Mouse (Mus musculus) ES-Bruce4 (cell line): ENCODE results near the gene Epha6. TPM values are rescaled to one million over a fixed set of nuclear protein-coding genes. Genes with fewer than 3 reads are reported as not detected.

Source experiments
- H3K27ac ChIP-seq: 2 replicates; pipeline ENCODE4 v1.5.1; 2012; ENCODE audit warnings: low read length, inconsistent platforms; ENCODE audit not compliant: insufficient read depth
- H3K27me3 ChIP-seq: 2 replicates; pipeline ENCODE4 v1.6.1; 2012; ENCODE audit warnings: mild to moderate bottlenecking, low read length, inconsistent platforms; ENCODE audit not compliant: control insufficient read depth, poor library complexity, insufficient read depth, severe bottlenecking
- H3K36me3 ChIP-seq: 2 replicates; pipeline ENCODE4 v1.6.1; 2012; ENCODE audit warnings: inconsistent platforms, mild to moderate bottlenecking, low read length, moderate library complexity; ENCODE audit not compliant: control insufficient read depth, poor library complexity, insufficient read depth, severe bottlenecking
- H3K4me1 ChIP-seq: one replicate; pipeline ENCODE4 v1.8.1; 2011; ENCODE audit warnings: low read length; ENCODE audit not compliant: control insufficient read depth, insufficient read depth
- H3K4me3 ChIP-seq: 2 replicates; pipeline ENCODE4 v1.5.1; 2011; ENCODE audit warnings: low read depth, mild to moderate bottlenecking, low read length
- H3K9ac ChIP-seq: 2 replicates; pipeline ENCODE4 v1.6.1; 2012; ENCODE audit warnings: low read depth, mild to moderate bottlenecking, inconsistent platforms; ENCODE audit not compliant: poor library complexity, severe bottlenecking
- H3K9me3 ChIP-seq: replicated peaks from 2 replicates; pipeline ENCODE4 v1.6.1; 2012; ENCODE audit warnings: mild to moderate bottlenecking, low read length, inconsistent platforms; ENCODE audit not compliant: control insufficient read depth, poor library complexity, insufficient read depth, severe bottlenecking
- CTCF ChIP-seq: IDR thresholded peaks from one replicate; pipeline ENCODE4 v1.8.1; 2011; ENCODE audit warnings: low read depth, low read length
- EP300 ChIP-seq: IDR thresholded peaks from 2 replicates; pipeline ENCODE4 v1.6.1; 2011; ENCODE audit warnings: low read depth, low read length; ENCODE audit not compliant: insufficient read depth
- POLR2A ChIP-seq: IDR thresholded peaks from one replicate; pipeline ENCODE4 v1.8.1; 2011; ENCODE audit warnings: low read length; ENCODE audit not compliant: insufficient read depth
- polyA plus RNA-seq: library from polyadenylated mRNA; stranded (reverse); fragments of >200 nt; gene quantifications from 2 replicates; pipeline ENCODE4 v1.2.4, GENCODE M21; 2011; ENCODE audit warnings: low read depth; ENCODE audit not compliant: missing spikeins, insufficient read depth, insufficient read length

Gene Epha6
- not detected in 2 replicates for polyA plus RNA-seq

DNA sequence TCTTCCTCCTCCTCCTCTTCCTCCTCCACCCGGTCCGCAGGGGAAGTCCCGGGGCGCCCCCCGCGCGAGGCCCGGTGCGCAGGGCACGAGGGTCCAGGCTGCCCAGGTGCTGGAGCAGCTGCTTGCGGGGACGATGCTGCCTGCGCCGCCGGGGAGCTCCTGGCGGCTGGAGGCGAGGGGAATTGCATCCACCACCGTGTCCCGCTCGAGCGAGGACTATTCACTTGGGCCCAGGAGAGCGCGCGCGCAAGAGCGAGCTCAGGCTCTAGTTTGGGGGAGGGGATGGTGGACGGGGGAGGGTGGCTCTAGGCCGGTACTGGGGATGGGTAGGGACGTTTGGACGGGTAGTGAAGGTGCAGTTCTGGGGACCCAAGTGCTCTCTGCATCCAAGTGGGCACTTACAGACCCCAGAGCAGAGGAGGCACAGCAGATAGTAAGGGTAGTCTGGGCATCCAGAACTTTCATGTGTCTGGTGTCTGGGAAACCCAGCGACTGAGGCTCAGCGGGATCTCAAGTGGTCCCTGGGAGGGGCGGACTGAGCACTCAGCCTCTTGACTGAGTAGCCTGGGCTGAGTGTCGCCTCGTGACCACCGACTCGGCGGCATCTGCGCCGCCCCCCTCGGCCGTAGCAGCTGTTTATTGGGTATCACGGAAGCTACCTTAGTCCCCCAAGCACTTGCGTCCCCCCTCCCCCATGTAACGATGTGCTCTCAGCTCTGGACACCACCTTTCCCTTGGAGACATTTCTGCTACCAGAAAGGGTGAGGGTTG, at the start of gene Epha6:
Gene Epha6 (minus strand): TSS at position 471 of the 771 bp plus-strand sequence.
- Histone ChIP-seq H3K4me3 (peak within 1 kb of the TSS; percentile 49), H3K27me3 (peaks cover 10% of the 10 kb centered on the region; the same call in 1 of the 2 replicates), H3K27ac (no peak within 1 kb of the TSS), H3K9ac (no peak within 1 kb of the TSS), H3K4me1 (no peaks in the 10 kb centered on the region), H3K36me3 (no peaks in the 10 kb centered on the region), H3K9me3 (no peaks in the 10 kb centered on the region)
- no peak for TF ChIP-seq POLR2A
- no peak for TF ChIP-seq CTCF
- no peak for TF ChIP-seq EP300

DNA sequence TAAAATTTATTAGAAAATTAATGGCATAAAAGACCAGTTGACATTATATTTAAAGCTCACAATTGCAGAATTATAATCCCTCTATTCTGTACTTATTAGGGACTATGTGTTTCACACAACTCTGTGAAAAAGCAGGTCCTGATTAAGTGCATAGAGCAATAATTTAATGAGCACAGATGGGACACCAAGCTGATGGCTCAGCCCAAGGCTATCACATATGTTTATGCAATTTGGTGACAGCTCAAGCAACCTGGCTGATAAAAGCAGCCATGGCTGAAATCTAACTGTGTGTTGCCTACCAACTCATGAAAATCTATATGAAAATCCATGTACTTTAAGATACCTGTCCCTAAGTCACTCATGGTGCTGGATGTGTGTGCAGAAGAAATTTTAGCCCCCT, 46.4 kb upstream of the Epha6 start:
- Histone ChIP-seq H3K27ac (no peak overlapping the region), H3K36me3 (no peaks in the 10 kb centered on the region), H3K9ac (no peak overlapping the region), H3K27me3 (no peaks in the 10 kb centered on the region), H3K9me3 (no peaks in the 10 kb centered on the region), H3K4me1 (no peaks in the 10 kb centered on the region), H3K4me3 (no peak overlapping the region)
- TF ChIP-seq CTCF: no peak
- no peak for TF ChIP-seq EP300
- TF ChIP-seq POLR2A: no peak

DNA sequence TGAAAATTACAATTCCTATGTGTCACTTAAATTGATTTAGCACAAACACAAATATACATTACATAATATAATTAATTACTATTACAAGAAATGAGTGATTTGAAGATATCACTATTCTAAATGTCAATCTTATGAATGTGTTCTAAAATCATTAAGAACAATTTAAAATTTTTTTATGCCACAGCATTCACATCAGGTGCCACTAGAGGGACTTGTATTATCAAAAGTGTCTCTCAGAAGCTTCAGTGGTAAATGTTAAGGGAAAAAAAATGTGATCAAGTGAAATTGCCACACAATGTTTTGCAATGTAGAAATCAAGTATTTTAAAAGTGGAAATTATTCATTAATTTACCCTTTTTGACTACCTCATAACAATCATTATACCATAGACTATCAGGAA, 22.8 kb upstream of the Epha6 start:
- Histone ChIP-seq H3K27ac (no peak overlapping the region), H3K9me3 (no peaks in the 10 kb centered on the region), H3K4me1 (no peaks in the 10 kb centered on the region), H3K4me3 (no peak overlapping the region), H3K9ac (no peak overlapping the region), H3K36me3 (no peaks in the 10 kb centered on the region), H3K27me3 (no peaks in the 10 kb centered on the region)
- TF ChIP-seq CTCF (no peak), POLR2A (no peak), EP300 (no peak)

DNA sequence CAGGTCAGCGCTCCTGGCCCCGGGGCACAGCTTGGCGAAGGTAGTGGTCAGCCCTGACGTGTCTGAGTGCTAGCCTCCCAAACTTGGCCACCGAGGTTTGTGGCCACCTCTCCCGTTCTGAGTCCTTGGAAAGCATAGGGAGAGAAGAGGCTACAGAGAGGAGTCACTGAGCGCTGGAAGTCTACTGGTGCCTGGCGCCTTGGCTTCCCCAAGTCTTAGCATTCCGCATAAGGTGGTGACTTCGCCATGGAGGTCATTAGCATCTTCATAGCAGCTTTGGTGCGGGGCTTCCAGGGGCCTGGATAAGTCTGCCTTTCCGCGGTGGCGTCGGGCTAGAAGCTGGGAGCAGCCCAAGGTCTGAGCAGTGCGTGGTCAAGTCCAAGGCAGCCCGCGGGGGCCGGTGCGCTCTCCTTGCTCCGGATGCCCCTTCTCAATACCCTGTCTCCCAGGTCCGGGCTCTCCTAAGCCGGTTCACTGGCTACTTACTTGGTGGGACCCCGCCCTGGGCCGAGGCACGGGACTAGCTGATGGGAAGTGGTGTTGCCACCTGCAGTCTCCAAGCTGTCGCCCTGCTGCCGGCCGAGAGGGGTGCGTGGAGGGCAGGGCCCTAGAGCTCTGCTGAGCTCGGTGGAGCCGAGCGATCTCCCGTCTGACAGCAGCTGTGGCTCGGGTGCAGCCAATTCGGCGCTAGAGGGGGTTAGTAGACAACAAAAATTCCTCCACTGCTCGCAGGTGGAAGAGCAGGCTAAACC, 677 bp upstream of the Epha6 start:
- Histone ChIP-seq H3K27me3 (peaks cover 10% of the 10 kb centered on the region; the same call in 1 of the 2 replicates), H3K27ac (no peak overlapping the region), H3K9me3 (no peaks in the 10 kb centered on the region), H3K9ac (no peak overlapping the region), H3K36me3 (no peaks in the 10 kb centered on the region), H3K4me3 (peak overlapping the region; percentile 49), H3K4me1 (no peaks in the 10 kb centered on the region)
- TF ChIP-seq POLR2A (no peak), CTCF (peak; percentile 49), EP300 (no peak)

DNA sequence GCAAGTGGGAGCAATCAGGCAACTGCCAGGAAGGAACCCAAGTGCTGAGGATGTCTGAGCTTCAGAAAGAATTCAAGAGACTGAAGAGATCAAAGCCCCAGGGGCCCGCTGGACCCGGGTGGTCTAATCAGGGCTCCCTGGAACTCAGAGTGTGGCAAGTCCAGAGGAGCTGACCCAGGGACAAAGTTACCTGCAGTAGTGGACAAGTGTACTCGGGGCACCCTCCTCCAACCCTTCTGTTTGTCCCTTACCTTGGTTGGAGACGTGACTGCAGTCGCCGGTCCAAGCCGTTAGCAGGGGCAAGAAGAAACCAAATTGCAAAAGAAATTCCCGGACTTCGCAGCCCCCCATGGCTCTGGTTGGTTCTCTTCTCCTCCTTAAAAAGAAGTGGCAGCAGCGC, 718 bp downstream of the Epha6 start:
- Histone ChIP-seq H3K36me3 (no peaks in the 10 kb centered on the region), H3K27ac (no peak overlapping the region), H3K4me3 (peak overlapping the region; percentile 49), H3K9ac (no peak overlapping the region), H3K9me3 (no peaks in the 10 kb centered on the region), H3K27me3 (peaks cover 10% of the 10 kb centered on the region; the same call in 1 of the 2 replicates), H3K4me1 (no peaks in the 10 kb centered on the region)
- no peak for TF ChIP-seq POLR2A
- TF ChIP-seq CTCF: no peak
- no peak for TF ChIP-seq EP300
